Mouse (Mus musculus) forebrain, embryonic 15.5 days (tissue): ENCODE data around the gene Gm10295. TPM values are rescaled to one million over a fixed set of nuclear protein-coding genes. Genes with fewer than 3 reads are reported as not detected.

Experiments used
- ATAC-seq: fragments of 200-750 bp; cut with Nextera tagmentation; replicated peaks from 2 replicates; pipeline ENCODE4 v1.8.0; 2017; ENCODE audit warnings: mild to moderate bottlenecking, moderate TSS enrichment, moderate library complexity
- H3K27ac ChIP-seq: fragments of 300-500 bp; sonication (generic); replicated peaks from 2 replicates; pipeline ENCODE4 v1.5.1; 2015; ENCODE audit warnings: mild to moderate bottlenecking, inconsistent platforms
- H3K27me3 ChIP-seq: fragments of 300-500 bp; sonication (generic); 2 replicates; pipeline ENCODE4 v1.6.1; 2015; ENCODE audit warnings: inconsistent platforms
- H3K36me3 ChIP-seq: fragments of 300-500 bp; sonication (generic); 2 replicates; pipeline ENCODE4 v1.6.1; 2015; ENCODE audit warnings: mild to moderate bottlenecking, inconsistent platforms
- H3K4me1 ChIP-seq: fragments of 300-500 bp; sonication (generic); 2 replicates; pipeline ENCODE4 v1.6.1; 2015; ENCODE audit warnings: inconsistent platforms
- H3K4me2 ChIP-seq: fragments of 300-500 bp; sonication (generic); replicated peaks from 2 replicates; pipeline ENCODE4 v1.6.1; 2015; ENCODE audit warnings: mild to moderate bottlenecking, inconsistent platforms
- H3K4me3 ChIP-seq: fragments of 300-500 bp; sonication (generic); 2 replicates; pipeline ENCODE4 v1.5.1; 2015; ENCODE audit warnings: mild to moderate bottlenecking, inconsistent platforms
- H3K9ac ChIP-seq: fragments of 300-500 bp; sonication (generic); replicated peaks from 2 replicates; pipeline ENCODE4 v1.6.1; 2015; ENCODE audit warnings: mild to moderate bottlenecking, inconsistent platforms
- H3K9me3 ChIP-seq: fragments of 300-500 bp; sonication (generic); 2 replicates; pipeline ENCODE4 v1.6.1; 2016; ENCODE audit warnings: inconsistent platforms
- WGBS: fragments of 180-500 bp; shearing (Covaris S2); methylation state at CpG from one replicate; pipeline ENCODE4 v1.1.7; 2015; ENCODE audit warnings: mixed read lengths; 5-methylcytosine and 5-hydroxymethylcytosine counted together
- polyA plus RNA-seq: library from polyadenylated mRNA; unstranded; fragments of >200 nt; fragmentation: Nextera tagmentation; extraction: Ambion mirVana; gene quantifications from 2 replicates; pipeline ENCODE4 v1.2.1, GENCODE M21; 2015

The Gm10295 gene
- polyA plus RNA-seq, 1 experiment from 2014 or later, result not detected

- Histone ChIP-seq H3K36me3 (no peaks in the 10 kb centered on the region), H3K4me1 (no peaks in the 10 kb centered on the region), H3K27me3 (no peaks in the 10 kb centered on the region), H3K4me2 (no peak overlapping the region), H3K27ac (no peak overlapping the region), H3K9ac (no peak overlapping the region), H3K4me3 (no peak overlapping the region), H3K9me3 (no peaks in the 10 kb centered on the region)
- WGBS, result 82% methylated on average over 7 of the region's 7 CpGs
- ATAC-seq, result no peak
These were observed 38.0 kb downstream of the Gm10295 start for GRCm38 (mm10) chr7:71313148-71313765.

DNA sequence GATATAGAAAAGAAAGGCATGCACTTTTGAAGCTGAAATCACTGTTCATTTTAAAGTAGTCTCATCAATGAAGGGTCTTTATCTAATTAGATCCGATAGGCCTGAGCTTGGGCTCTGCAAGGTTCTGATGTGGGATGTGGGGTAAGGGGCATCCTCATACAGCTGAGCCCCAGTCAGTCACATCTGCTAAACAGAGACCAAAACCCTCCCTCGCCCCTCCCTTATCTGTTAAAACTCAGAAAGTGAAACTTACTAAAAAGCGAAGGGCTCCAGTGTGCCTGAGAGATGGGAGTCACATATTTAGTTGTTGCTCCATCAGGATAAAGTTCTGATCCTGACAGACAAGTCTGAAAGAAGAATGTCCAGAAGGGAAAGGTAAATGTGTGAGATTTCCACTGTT, 38.9 kb downstream of the Gm10295 start:
- ATAC-seq, result no peak
- H3K9ac ChIP-seq, result no peak overlapping the region
- 92% methylated on average over 3 of the region's 3 CpGs for WGBS

GRCm38 (mm10) chr7:71311411-71311810, 39.9 kb downstream of the Gm10295 start:
- H3K27me3 ChIP-seq, result no peaks in the 10 kb centered on the region
- no peak overlapping the region for H3K9ac ChIP-seq
- no peaks in the 10 kb centered on the region for H3K36me3 ChIP-seq
- H3K4me1 ChIP-seq, result no peaks in the 10 kb centered on the region
- H3K9me3 ChIP-seq, result no peaks in the 10 kb centered on the region
- no peak overlapping the region for H3K27ac ChIP-seq
- no peak for ATAC-seq
- H3K4me2 ChIP-seq, result no peak overlapping the region
- H3K4me3 ChIP-seq, result no peak overlapping the region
- WGBS, result 80% methylated on average over 11 of the region's 11 CpGs

More for the DNA sequence above, 38.9 kb downstream of the Gm10295 start:
- Histone ChIP-seq H3K9me3 (no peaks in the 10 kb centered on the region), H3K27me3 (no peaks in the 10 kb centered on the region), H3K27ac (no peak overlapping the region), H3K36me3 (no peaks in the 10 kb centered on the region), H3K4me3 (no peak overlapping the region), H3K4me2 (no peak overlapping the region), H3K4me1 (no peaks in the 10 kb centered on the region)

DNA sequence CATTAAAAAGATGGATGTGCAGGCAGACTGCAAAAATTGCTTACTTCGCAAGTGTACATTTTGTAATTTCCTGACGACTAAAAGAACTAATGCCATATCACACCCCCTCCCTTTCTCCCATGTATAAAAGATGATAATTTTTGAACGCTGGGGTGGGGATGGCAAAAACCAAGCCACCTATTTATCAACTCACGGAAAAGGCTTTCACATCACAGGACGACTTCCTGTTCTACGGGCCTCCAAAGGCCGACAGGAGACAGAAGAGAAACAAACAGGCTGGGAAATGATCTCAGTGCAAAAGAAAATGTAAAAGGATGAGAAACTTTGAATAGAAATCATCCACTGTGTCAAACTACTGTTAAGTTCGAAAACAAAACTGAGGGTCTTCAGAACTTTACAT, 43.2 kb downstream of the Gm10295 start:
- no peak overlapping the region for H3K9ac ChIP-seq
- H3K4me2 ChIP-seq, result no peak overlapping the region
- H3K27me3 ChIP-seq, result no peaks in the 10 kb centered on the region
- no peak overlapping the region for H3K27ac ChIP-seq
- no peaks in the 10 kb centered on the region for H3K4me1 ChIP-seq
- H3K36me3 ChIP-seq, result no peaks in the 10 kb centered on the region
- no peak overlapping the region for H3K4me3 ChIP-seq
- no peak for ATAC-seq
- whole genome bisulfite sequencing, result 67% methylated on average over 8 of the region's 8 CpGs
- no peaks in the 10 kb centered on the region for H3K9me3 ChIP-seq

DNA sequence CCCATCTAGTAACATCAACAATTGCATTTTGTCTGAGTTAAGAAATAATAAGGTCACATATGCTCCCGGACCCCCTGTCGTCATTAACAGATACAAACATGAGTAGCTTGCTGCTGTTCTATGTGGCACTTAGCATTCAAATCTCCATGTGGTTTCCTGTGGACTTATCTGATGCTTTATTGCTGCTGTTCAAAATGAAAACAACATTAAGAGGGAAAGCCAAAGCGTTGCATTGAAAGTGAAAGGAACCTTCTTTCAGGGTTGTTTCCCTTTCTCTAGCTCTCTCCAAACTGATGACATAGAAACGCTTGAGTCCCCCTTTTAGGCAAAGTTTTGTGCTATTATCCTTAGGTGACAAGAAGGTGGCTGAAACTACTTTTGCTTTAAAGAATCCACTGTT, 48.6 kb downstream of the Gm10295 start:
- no peak overlapping the region for H3K9ac ChIP-seq
- ATAC-seq, result no peak
- H3K9me3 ChIP-seq, result no peaks in the 10 kb centered on the region
- no peaks in the 10 kb centered on the region for H3K27me3 ChIP-seq
- no peak overlapping the region for H3K4me2 ChIP-seq
- no peak overlapping the region for H3K4me3 ChIP-seq
- 87% methylated on average over 4 of the region's 4 CpGs for WGBS
- no peaks in the 10 kb centered on the region for H3K4me1 ChIP-seq
- no peak overlapping the region for H3K27ac ChIP-seq
- H3K36me3 ChIP-seq, result no peaks in the 10 kb centered on the region
